8 mouse cellular contexts compared by ENCODE assay signal in the genomic region with DNA sequence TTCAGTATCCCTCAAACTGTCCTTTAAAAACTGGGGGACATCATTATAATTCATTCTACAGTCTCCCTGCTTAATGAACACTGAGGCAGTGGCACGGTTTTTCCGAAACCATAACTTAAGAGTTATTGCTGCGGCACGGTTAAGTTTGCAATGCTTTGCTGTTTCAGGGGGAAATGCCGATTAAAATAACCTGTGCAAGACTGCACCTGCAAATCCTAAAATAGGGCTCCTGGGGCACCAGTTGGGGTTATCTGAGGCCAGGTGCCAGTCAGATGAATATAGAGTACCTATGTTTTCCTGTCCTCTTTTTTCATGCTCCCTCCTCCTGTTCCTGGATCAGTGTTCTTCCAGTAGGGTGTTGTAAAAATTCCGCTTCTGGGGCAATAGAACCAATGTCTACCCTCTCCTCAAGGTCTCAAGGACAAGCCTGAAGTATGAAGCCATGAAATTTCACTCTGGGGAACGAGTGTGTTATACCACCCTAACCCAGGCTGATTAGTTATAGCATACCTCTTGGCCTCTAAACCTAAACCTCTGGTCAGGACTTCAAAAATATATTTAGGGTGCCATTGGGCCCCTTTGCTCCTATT. TPM values are rescaled to one million over a fixed set of nuclear protein-coding genes. Genes with fewer than 3 reads are reported as not detected.
A peak's percentile ranks its signal among the peaks of the same experiment; 100 is the strongest.
DNase-seq lines count a peak whose midpoint lies in the region; ATAC-seq lines count a peak whose summit lies in the region.

No protein-coding gene starts in this region.

- peak overlapping the region; percentile 68 for H3K9ac ChIP-seq in kidney, embryonic 16.5 days (replicated peaks; ENCODE audit: low read length)
- H3K9ac ChIP-seq in intestine, embryonic 14.5 days (ENCODE audit: low read length): peak overlapping the region; percentile 14; the same call in 1 of the 2 replicates
- no peak overlapping the region for H3K9ac ChIP-seq in neural tube, embryonic 12.5 days

- 55% methylated on average over 7 of the region's 7 CpGs for WGBS in kidney, embryonic 16.5 days
- 55% methylated on average over 7 of the region's 7 CpGs for WGBS in intestine, embryonic 14.5 days
- WGBS in neural tube, embryonic 12.5 days: 66% methylated on average over 7 of the region's 7 CpGs

- no peaks in the 10 kb centered on the region for H3K27me3 ChIP-seq in kidney, embryonic 16.5 days (ENCODE audit: insufficient read depth, low read length)
- H3K27me3 ChIP-seq in intestine, embryonic 14.5 days (replicated peaks; ENCODE audit: control insufficient read depth, insufficient read depth, low read length): no peaks in the 10 kb centered on the region
- H3K27me3 ChIP-seq in neural tube, embryonic 12.5 days (replicated peaks): no peaks in the 10 kb centered on the region

- H3K9me3 ChIP-seq in kidney, embryonic 16.5 days (ENCODE audit: low read length): no peaks in the 10 kb centered on the region
- no peaks in the 10 kb centered on the region for H3K9me3 ChIP-seq in intestine, embryonic 14.5 days (ENCODE audit: control insufficient read depth, low read length)
- H3K9me3 ChIP-seq in neural tube, embryonic 12.5 days: no peaks in the 10 kb centered on the region

- peaks cover 19% of the 10 kb centered on the region for H3K4me1 ChIP-seq in kidney, embryonic 16.5 days (ENCODE audit: insufficient read depth, low read length)
- no peaks in the 10 kb centered on the region for H3K4me1 ChIP-seq in brown adipose tissue, adult 24 weeks (ENCODE audit: control insufficient read depth, insufficient read depth, insufficient read length, low read length)
- H3K4me1 ChIP-seq in intestine, embryonic 14.5 days (replicated peaks; ENCODE audit: control insufficient read depth, insufficient read depth, low read length): peaks cover 26% of the 10 kb centered on the region
- peaks cover 22% of the 10 kb centered on the region for H3K4me1 ChIP-seq in neural tube, embryonic 12.5 days

- peak overlapping the region; percentile 97 for H3K4me3 ChIP-seq in kidney, embryonic 16.5 days (ENCODE audit: low read length)
- peak overlapping the region; percentile 50 for H3K4me3 ChIP-seq in brown adipose tissue, adult 24 weeks (ENCODE audit: insufficient read depth, low read depth, low read length)
- peak overlapping the region; percentile 95 for H3K4me3 ChIP-seq in intestine, embryonic 14.5 days (ENCODE audit: low read depth, low read length)
- peak overlapping the region; percentile 87 for H3K4me3 ChIP-seq in neural tube, embryonic 12.5 days

- no peak for ATAC-seq in kidney, embryonic 16.5 days (ENCODE audit: low FRiP score, low TSS enrichment)
- no peak for ATAC-seq in intestine, embryonic 14.5 days (replicated peaks; ENCODE audit: low FRiP score, low TSS enrichment, low read depth)
- ATAC-seq in neural tube, embryonic 12.5 days (ENCODE audit: low FRiP score, low read depth): no peak

- H3K36me3 ChIP-seq in kidney, embryonic 16.5 days (ENCODE audit: insufficient read depth, low read length): peaks cover 3% of the 10 kb centered on the region; the same call in 1 of the 2 replicates
- no peaks in the 10 kb centered on the region for H3K36me3 ChIP-seq in intestine, embryonic 14.5 days (ENCODE audit: control insufficient read depth, insufficient read depth, low read length)
- H3K36me3 ChIP-seq in neural tube, embryonic 12.5 days: no peaks in the 10 kb centered on the region

- no peak for DNase-seq in kidney, postnatal 36 days
- no peak for DNase-seq in intestine, embryonic 14.5 days (ENCODE audit: low spot score)
- no peak for DNase-seq in ovary, postnatal 14 days (ENCODE audit: low spot score)
- no peak for DNase-seq in layer of hippocampus, postnatal 25 days (ENCODE audit: extremely low spot score in 1 of 2, low spot score in 1 of 2)
- DNase-seq in urinary bladder, postnatal 10 days (ENCODE audit: low spot score): no peak

- peak overlapping the region; percentile 69 for H3K4me2 ChIP-seq in kidney, embryonic 16.5 days (replicated peaks; ENCODE audit: low read depth, low read length)
- H3K4me2 ChIP-seq in intestine, embryonic 14.5 days (ENCODE audit: low read length): peak overlapping the region; percentile 59
- H3K4me2 ChIP-seq in neural tube, embryonic 12.5 days (replicated peaks): peak overlapping the region; percentile 91

- H3K27ac ChIP-seq in kidney, embryonic 16.5 days (ENCODE audit: low read length): no peak overlapping the region
- H3K27ac ChIP-seq in brown adipose tissue, adult 24 weeks (replicated peaks; ENCODE audit: low read depth, low read length): no peak overlapping the region
- H3K27ac ChIP-seq in intestine, embryonic 14.5 days (ENCODE audit: low read depth): no peak overlapping the region
- no peak overlapping the region for H3K27ac ChIP-seq in neural tube, embryonic 12.5 days

RNA-seq across cellular contexts. Expression of a gene that starts 0.9 kb away (rescaled TPM):
- 32.6 and 35.8 TPM in 2 replicates for polyA plus RNA-seq in kidney, embryonic 16.5 days (2015; fragmentation: Nextera tagmentation; extraction: Ambion mirVana)
- polyA plus RNA-seq in brown adipose tissue, adult 24 weeks (2012; ENCODE audit: insufficient read depth, insufficient read length, missing spikeins): 0.25 and 0.48 TPM in 2 replicates
- polyA plus RNA-seq in intestine, embryonic 14.5 days (2014; fragmentation: Nextera tagmentation; extraction: Ambion mirVana): 55.7 and 56.3 TPM in 2 replicates
- polyA plus RNA-seq in neural tube, embryonic 12.5 days (2016; fragmentation: Nextera tagmentation; extraction: Ambion mirVana): 28.8 and 31.4 TPM in 2 replicates
- 1 to 10 TPM; 1.3 to 1.8 TPM for total RNA-seq in layer of hippocampus, postnatal 25 days (2021)

Comparison
In these comparisons a context has a peak if more than half of its experiments do, and no peak if none do; other contexts are left out.
1. RNA of a gene that starts 0.9 kb away (polyA plus RNA-seq): 55.7 to 56.3 TPM in intestine, embryonic 14.5 days, 32.6 to 35.8 TPM in kidney, embryonic 16.5 days and 28.8 to 31.4 TPM in neural tube, embryonic 12.5 days; 0.25 to 0.48 TPM in brown adipose tissue, adult 24 weeks; every median in the first group is over 10 times any median in the second.
2. Peak in every context shown above with its lines, with median percentiles within 50 percentile points of each other: H3K4me2 ChIP-seq and H3K4me3 ChIP-seq.